Mouse (Mus musculus): ENCODE measurements around the gene Cuedc1.

- no peak for TF ChIP-seq CTCF (IDR thresholded peaks at IDR 0.05; ENCODE audit: borderline replicate concordance, insufficient read depth, low read depth, low read length)
- no peak for TF ChIP-seq POLR2A (IDR thresholded peaks at IDR 0.05; ENCODE audit: borderline replicate concordance, insufficient read depth, low read length)
Measured at GRCm38 (mm10) chr11:88065732-88066131, 32.1 kb upstream of the Cuedc1 start.
